Mouse (Mus musculus) activated CD4-positive, CD25-positive, alpha-beta regulatory T cell, adult 4 months (primary cell): ENCODE data around the gene Tmem14c. TPM values are rescaled to one million over a fixed set of nuclear protein-coding genes. Genes with fewer than 3 reads are reported as not detected.
A peak's percentile ranks its signal among the peaks of the same experiment; 100 is the strongest.
"Not testable (repeated sequence)": the region's sequence is repeated elsewhere in the genome, so short reads cannot be mapped to it uniquely, and the experiment has no call there.

ENCODE experiments used
- ATAC-seq: one replicate; pipeline ENCODE4 v1.8.0; 2017
- polyA plus RNA-seq, 2 experiments: library from polyadenylated mRNA; unstranded; fragments of 100-300 nt; shearing (Covaris generic); gene quantifications; one replicate each; pipeline ENCODE4 v1.2.1; 2017

Gene Tmem14c
- 100 to 1,000 TPM; 173 to 200 TPM for polyA plus RNA-seq

DNA sequence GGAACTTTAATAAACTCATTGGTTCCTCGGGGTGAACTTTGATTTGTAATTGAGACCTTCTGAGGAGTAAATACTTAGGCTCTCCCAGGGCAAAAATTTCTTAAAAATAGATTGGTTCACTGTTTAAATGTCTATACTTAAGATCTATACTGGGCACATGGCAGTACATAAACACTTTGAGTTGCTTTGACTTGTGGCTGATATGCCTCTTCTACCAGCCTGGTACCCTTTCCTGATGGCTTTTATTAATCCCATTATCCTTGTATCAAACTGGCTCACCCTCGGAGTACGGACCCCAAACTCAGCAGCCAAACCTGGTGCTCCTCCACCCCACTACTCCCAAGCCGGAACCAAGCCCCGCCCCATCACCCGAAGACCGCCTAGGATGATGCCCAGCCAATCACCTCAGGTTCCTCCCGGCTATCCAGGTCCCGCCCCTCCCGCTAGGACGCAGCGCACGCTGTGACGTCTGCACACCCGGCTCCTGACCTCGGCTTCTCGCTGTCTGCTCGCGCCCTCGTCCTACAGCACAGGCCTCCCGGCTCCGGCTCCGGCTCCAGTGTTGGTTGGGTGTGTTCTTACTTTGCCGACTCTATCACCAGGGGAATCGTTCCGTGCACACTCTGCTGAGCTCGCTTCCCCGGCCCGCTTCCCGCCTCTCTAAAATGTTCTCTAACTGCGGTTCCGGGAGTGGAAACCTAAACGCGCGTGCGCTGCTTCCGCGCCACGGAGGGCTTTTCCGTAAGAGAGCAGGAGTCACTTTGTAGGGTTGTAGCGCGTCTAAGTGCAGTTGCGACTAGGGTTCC is at the start of gene Tmem14c:
Gene Tmem14c, plus strand, starts transcription at position 464 of the 806 bp plus-strand sequence.
- peak; percentile 99 for ATAC-seq

GRCm38 (mm10) chr13:40967609-40968008 is 48.5 kb upstream of the Tmem14c start:
- ATAC-seq, result no peak

DNA sequence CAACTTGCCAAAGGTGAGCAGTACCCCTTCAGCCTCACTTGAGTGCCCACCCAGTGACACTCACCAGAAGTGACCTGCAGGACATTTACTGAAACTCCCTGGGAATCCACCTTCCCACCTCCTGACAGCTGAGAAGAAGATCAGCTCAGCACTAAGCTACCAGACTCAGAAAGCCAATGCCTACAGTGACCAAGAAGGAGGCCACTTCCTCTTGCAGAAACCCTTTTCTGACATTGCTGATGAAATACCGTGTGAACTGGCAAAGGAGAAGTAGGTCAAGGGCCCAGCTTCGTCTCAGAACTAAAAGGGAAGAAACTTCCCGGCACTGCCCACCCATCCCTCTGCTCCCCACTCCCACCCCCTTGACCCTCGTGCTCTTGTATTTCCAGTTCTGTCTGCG is 47.5 kb upstream of the Tmem14c start:
- ATAC-seq, result no peak

DNA sequence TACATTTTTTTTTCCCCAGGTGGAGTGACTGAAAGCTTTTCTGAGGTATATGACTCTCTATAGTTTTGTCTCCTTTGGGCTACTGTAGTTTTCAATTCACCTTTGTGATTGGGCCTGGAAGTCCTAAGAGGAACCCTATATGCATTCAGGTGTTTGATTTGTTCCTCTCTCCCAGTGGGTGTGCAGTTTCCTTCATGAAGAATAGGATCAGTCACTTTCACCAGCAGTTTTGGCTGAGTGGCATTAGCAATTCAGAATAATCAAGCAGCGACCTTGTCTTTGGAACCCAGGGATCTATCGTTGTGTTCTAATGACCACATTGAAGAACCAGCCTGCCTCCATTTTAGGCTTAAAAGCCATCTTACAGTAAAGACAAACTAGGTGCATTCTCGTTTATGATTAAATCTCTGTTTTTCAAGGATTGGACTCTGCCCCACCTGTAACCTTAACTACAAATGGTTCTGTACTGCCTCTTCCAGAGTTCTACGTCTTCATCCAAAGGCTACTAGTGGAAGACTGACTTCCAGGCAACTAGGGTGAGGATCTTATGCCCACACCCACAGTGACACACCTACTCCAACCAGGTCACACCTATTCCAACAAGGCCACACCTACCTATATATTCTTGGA is 46.2 kb upstream of the Tmem14c start:
- no peak for ATAC-seq

- no peak for ATAC-seq
Observed at GRCm38 (mm10) chr13:40971261-40971660, 44.8 kb upstream of the Tmem14c start.

DNA sequence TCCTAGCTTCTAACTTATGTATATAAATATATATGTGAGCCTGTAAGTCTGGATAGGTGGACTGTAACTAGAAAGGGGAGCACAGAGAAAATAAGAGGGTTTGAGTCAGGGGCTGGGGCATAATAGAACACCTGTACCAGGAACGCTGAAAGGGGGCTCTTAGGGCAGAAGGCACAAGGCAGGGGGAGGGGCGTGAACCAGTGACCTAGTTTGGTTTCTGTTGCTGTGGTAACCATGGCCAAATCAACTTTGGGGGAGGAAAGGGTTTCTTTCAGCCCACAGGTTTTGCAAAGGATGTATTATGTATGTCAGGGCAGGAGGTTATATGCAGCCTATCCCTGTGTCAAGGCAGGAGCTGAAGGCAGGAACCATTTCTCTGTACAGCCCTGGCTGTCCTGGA is 44.3 kb upstream of the Tmem14c start:
- no peak for ATAC-seq

- no peak for ATAC-seq
Observed at GRCm38 (mm10) chr13:40972976-40973375, 43.1 kb upstream of the Tmem14c start.

- ATAC-seq, result no peak
Observed at GRCm38 (mm10) chr13:40977609-40978008, 38.5 kb upstream of the Tmem14c start.

GRCm38 (mm10) chr13:40978652-40979051 is 37.4 kb upstream of the Tmem14c start:
- no peak for ATAC-seq

GRCm38 (mm10) chr13:40979321-40979720 is 36.8 kb upstream of the Tmem14c start:
- no peak for ATAC-seq

DNA sequence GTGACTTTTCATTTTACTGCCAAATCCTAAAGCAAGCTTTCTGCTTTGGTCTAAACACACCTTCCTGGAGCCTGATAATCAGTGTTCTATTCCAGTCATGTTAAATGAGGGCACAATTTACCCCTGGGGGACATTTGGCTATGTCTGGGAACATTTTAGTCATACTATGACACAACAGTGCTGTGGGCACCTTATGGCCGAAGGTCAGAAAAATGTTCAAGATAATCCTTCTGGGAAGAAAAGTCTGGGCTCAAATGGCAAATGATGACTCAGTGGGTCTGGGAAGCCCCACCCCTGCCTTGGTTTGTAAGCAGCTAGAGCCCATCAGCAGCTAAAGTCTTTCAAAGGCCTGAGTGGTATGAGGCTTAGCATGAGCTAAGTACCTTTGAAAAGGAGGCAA is 33.3 kb upstream of the Tmem14c start:
- no peak for ATAC-seq

DNA sequence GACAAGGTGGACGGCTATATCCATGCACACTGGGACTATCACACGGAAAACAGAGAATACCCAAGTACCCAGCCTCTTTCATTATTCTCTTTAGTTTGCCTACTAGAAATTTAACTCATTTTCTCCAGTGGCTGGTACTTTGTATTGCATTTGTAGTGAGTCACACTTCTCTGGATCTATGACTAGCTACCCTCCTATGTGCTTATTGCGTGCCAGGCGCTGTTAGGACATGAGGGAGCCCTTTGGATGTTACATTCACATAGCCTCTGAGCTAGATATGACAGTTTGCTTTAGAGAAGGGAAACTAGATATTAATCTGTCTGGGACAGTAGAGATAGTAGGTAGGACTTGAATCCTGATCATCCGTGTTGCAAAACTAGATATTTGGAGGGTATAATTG is 30.0 kb upstream of the Tmem14c start:
- ATAC-seq, result no peak

GRCm38 (mm10) chr13:40987608-40988303 is 28.3 kb upstream of the Tmem14c start:
- not testable (repeated sequence) for ATAC-seq

GRCm38 (mm10) chr13:40988418-40988817 is 27.7 kb upstream of the Tmem14c start:
- no peak for ATAC-seq

GRCm38 (mm10) chr13:40994487-40995263 is 21.4 kb upstream of the Tmem14c start:
- no peak for ATAC-seq

DNA sequence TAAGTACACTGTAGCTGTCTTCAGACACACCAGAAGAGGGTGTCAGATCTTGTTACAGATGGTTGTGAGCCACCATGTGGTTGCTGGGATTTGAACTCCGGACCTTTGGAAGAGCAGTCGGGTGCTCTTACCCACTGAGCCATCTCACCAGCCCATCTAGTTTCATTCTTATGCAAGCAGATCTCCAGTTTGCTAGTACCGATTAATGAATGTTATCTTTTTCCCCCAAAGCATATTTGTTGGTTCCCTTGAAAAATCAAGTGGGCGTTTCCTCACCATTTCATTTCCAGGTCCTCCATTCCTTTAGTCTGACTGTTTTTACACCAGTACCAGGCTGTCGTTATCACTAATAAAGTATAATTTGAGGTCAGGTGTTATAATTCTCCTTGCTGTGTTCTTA is 17.6 kb upstream of the Tmem14c start:
- not testable (repeated sequence) for ATAC-seq

DNA sequence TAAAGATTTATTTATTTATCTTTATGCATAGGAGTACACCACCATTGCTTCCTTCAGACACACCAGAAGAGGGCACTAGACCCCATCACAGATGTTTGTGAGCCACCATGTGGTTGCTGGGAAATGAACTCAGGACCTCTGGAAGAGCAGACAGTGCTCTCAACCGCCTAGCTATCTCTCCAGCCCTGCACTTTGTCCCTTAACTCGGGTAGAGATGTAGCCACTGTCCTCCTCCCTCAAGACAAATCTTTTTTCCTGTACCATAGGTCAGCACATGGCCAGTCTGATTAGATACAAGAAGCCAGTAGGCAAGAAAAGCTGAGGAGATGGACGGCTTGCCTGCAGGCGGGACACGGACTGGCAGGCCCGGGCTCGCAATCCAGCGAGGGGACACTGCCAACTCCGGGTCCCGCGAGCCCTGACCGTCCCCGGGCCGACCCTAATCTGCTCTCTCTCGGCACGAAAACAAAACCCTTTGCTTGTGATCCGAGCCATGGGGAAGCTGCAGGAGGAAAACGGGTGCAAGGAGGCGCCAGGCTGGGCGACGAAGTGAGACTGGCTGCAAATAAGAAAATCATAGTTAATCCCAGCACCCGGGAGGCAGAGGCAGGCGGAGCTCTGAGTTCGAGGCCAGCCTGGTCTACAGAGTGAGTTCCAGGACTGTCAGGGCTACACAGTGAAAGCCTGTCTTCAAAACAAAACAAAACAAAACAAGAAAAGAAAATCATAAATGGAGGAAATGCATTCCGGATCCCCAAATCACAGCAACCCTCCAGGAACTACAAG is 15.8 kb upstream of the Tmem14c start:
- ATAC-seq, result no peak

- peak; percentile 91 for ATAC-seq
Observed at GRCm38 (mm10) chr13:41000926-41001639, 15.0 kb upstream of the Tmem14c start, which contains the start of gene Pak1ip1. TSS of gene Pak1ip1 (plus strand) at chr13:41001023.

DNA sequence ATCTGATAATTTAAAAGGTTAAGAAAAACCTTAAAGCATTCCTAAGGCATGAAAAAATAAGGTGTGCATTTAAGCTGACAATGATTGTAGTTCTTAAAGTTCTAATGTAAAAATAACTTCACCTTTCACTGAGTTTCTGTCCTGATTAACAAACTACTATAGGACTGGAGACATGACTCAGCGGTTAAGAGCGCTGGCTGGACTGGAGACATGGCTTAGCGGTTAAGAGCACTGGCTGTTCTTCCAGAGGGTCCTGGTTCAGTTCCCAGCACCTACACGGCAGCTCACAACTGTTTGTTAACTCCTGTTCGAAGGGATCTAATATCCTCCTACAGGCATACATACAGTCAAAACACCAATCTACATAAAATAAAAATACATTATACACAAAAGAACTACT is 14.1 kb upstream of the Tmem14c start:
- no peak for ATAC-seq

GRCm38 (mm10) chr13:41006244-41006643 is 9.8 kb upstream of the Tmem14c start:
- no peak for ATAC-seq

GRCm38 (mm10) chr13:41008271-41008670 is 7.8 kb upstream of the Tmem14c start:
- ATAC-seq, result no peak
